Mouse (Mus musculus) C2C12 (cell line): ENCODE measurements at regions not wholly inside any gene's neighbourhood (a gene's known extent, or its start where the extent isn't known, plus 50 kb on each side); places are given as distances from the start of the nearest gene placed in this dataset.

Experiments
- H3K27me3 ChIP-seq: one replicate; pipeline ENCODE4 v1.6.1; 2011; ENCODE audit not compliant: control insufficient read depth, insufficient read depth, insufficient read length
- H3K36me3 ChIP-seq: one replicate; pipeline ENCODE4 v1.6.1; 2011; ENCODE audit not compliant: control insufficient read depth, insufficient read depth
- H3K4me3 ChIP-seq: one replicate; pipeline ENCODE4 v1.5.1; 2011; ENCODE audit warnings: mild to moderate bottlenecking, control low read depth; ENCODE audit not compliant: poor library complexity, insufficient read depth, severe bottlenecking
- H3K79me2 ChIP-seq: one replicate; pipeline ENCODE4 v1.6.1; 2011; ENCODE audit not compliant: control insufficient read depth, insufficient read depth
- H3K79me3 ChIP-seq: one replicate; pipeline ENCODE4 v1.6.1; 2011; ENCODE audit warnings: low read depth, control low read depth
- H3ac ChIP-seq: one replicate; pipeline ENCODE3; 2011; ENCODE audit warnings: low read depth; ENCODE audit not compliant: control insufficient read depth, insufficient read length
- CEBPB ChIP-seq: IDR thresholded peaks from one replicate; pipeline ENCODE4 v1.6.1; 2011; ENCODE audit warnings: low read depth, mild to moderate bottlenecking, control low read depth, moderate library complexity
- CTCF ChIP-seq: IDR thresholded peaks from one replicate; pipeline ENCODE4 v1.5.1; 2011; ENCODE audit not compliant: control insufficient read depth, insufficient read depth, insufficient read length
- FOSL1 ChIP-seq: IDR thresholded peaks from one replicate; pipeline ENCODE4 v1.8.0; 2011; ENCODE audit warnings: mild to moderate bottlenecking, low read length; ENCODE audit not compliant: poor library complexity, insufficient read depth, severe bottlenecking
- MAX ChIP-seq: IDR thresholded peaks from one replicate; pipeline ENCODE4 v1.6.1; 2011; ENCODE audit warnings: mild to moderate bottlenecking, control low read depth
- MYOD1 ChIP-seq: IDR thresholded peaks from one replicate; pipeline ENCODE4 v1.6.1; 2011; ENCODE audit warnings: low read depth; ENCODE audit not compliant: control insufficient read depth, insufficient read length
- MYOG ChIP-seq: IDR thresholded peaks from one replicate; pipeline ENCODE4 v1.6.1; 2011; ENCODE audit not compliant: control insufficient read depth, insufficient read length; ENCODE audit errors: extremely low read depth
- USF1 ChIP-seq: IDR thresholded peaks from one replicate; pipeline ENCODE4 v1.6.1; 2011; ENCODE audit warnings: low read depth, mild to moderate bottlenecking, control low read depth, moderate library complexity

DNA sequence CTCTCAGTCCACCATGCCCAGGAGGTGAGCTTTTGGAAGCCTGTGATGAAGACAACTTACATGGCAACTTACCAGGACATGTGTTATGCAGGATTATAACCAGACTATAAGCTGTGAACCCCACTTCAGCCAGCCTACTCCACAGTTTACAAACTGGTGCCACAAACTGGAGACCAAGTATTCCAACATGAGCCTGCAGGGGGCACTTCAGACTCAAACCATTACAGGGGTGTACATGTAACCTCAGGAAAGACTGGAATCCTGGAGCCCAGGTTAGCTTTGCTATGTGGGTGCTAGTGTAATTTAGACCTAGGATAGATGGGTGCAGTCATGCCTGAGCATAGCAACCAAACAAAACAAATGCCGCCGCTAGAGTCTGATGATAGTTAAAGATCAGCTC lies 124.0 kb upstream of the Lyplal1 start:
- TF ChIP-seq MYOD1 (no peak), MAX (no peak), MYOG (no peak), USF1 (no peak), FOSL1 (no peak), CTCF (no peak), CEBPB (no peak)
- Histone ChIP-seq H3K79me3 (no peaks in the 10 kb centered on the region), H3K4me3 (no peak overlapping the region), H3K79me2 (no peaks in the 10 kb centered on the region), H3ac (no peak overlapping the region), H3K27me3 (no peaks in the 10 kb centered on the region), H3K36me3 (no peaks in the 10 kb centered on the region)

DNA sequence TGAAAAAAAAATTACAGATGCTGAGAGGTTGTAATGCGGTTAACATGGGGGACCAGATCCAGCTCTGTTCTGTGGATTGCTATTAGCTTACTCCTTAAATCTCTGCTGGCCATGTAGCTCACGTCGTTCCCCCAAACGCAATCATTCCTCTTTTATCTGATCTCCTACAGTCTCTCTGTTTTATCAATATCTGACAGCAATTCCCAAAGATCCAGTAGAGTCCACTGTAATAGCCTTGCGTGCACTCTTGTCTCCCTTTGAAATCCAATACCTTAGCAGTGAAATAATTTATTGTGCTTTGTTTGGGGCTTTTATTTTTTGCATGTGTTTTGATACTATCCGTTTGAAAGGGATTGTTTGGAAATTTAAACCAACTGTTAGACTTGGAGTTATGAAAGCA lies 120.4 kb upstream of the Lyplal1 start:
- Histone ChIP-seq H3K79me3 (no peaks in the 10 kb centered on the region), H3K4me3 (no peak overlapping the region), H3K27me3 (no peaks in the 10 kb centered on the region), H3ac (no peak overlapping the region), H3K36me3 (no peaks in the 10 kb centered on the region), H3K79me2 (no peaks in the 10 kb centered on the region)
- TF ChIP-seq CEBPB (no peak), MYOG (no peak)

DNA sequence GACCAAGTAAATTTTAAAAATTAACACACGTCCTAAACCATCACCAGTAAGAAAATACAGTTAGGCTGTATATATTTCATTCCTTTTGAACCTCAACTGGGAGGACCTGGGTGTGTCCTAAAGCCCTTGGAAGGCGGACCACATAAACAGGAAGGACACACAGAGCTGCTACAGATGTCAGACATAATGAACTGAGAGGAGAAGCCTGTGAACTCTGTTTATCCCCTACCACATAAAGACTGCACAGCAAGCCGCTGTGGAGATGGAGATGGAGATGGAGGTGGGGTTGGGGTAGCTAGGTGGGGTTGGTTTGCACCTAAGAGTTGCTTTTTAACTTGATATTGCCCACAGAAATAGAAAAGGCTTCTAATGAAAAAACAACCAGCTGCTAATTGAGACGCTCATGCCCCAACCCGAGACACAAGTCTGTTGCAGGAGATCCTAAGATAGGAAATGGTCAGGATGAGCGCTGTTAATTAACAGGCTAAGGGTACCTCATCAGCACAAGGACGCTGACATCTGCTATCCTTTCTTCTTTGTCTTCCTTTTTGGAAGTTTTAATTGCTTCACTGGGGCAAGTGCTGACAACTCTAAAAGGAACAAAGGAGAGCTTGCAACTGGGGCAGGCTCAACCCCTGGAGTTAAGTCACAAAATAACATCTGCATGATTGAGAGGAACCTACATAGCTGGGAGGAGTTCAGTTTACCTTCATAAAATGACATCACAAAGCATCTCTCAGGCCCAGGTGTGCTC lies 119.3 kb upstream of the Lyplal1 start:
- Histone ChIP-seq H3K4me3 (no peak overlapping the region), H3K27me3 (no peaks in the 10 kb centered on the region), H3ac (no peak overlapping the region), H3K79me3 (no peaks in the 10 kb centered on the region), H3K36me3 (no peaks in the 10 kb centered on the region), H3K79me2 (no peaks in the 10 kb centered on the region)
- no peak for TF ChIP-seq CTCF
- TF ChIP-seq USF1, result no peak
- no peak for TF ChIP-seq CEBPB
- no peak for TF ChIP-seq FOSL1
- no peak for TF ChIP-seq MYOD1
- TF ChIP-seq MYOG, result no peak
- TF ChIP-seq MAX, result no peak

DNA sequence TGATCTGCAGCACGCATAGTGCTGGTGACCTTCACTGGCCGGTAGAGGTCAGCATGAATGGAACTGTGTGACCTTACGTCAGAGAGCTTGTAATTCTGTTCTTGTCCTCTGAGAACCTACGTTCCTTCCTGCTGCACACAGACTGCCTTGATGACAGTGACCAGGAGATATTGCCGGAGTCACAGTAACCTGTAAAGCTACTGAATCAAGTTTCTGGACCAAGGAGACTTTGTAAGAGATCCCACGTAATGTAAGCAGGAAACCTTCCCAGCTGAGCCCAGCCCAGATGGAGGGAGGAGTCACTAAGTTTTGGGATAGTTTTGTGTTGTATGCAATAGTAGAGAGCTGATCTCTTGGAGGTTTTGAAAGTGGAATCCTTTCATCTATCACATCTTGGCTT lies 117.4 kb upstream of the Lyplal1 start:
- no peak for TF ChIP-seq FOSL1
- TF ChIP-seq MYOD1, result no peak
- TF ChIP-seq CEBPB, result no peak
- TF ChIP-seq CTCF, result no peak
- TF ChIP-seq USF1, result no peak
- no peak for TF ChIP-seq MAX
- TF ChIP-seq MYOG, result no peak

DNA sequence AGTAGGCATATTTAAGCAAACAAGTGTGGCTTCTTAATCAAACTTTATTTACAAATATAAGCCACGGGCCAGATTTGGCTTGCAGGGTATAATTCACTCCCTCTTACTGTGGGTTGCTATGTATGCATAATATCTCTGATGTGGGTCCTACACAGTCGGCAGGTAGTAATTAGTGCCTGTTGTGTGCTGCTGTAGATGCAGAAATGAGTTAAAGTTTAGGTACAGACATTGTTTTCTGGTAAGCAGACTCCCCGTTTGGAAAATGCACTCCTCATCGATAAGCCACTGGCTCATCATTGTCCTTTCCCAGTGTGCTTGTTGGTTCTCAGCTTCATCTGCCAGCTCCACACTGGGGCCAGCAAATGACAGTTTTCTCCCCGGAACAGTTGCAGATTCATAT lies 113.4 kb upstream of the Lyplal1 start:
- Histone ChIP-seq H3K27me3 (no peaks in the 10 kb centered on the region), H3K79me2 (no peaks in the 10 kb centered on the region), H3K79me3 (no peaks in the 10 kb centered on the region), H3ac (no peak overlapping the region), H3K36me3 (no peaks in the 10 kb centered on the region), H3K4me3 (no peak overlapping the region)
- no peak for TF ChIP-seq USF1
- no peak for TF ChIP-seq FOSL1
- no peak for TF ChIP-seq MYOD1
- no peak for TF ChIP-seq MYOG
- TF ChIP-seq MAX, result no peak
- no peak for TF ChIP-seq CTCF
- TF ChIP-seq CEBPB, result no peak

More for the DNA sequence above, 117.4 kb upstream of the Lyplal1 start:
- no peak overlapping the region for H3ac ChIP-seq
- H3K4me3 ChIP-seq, result no peak overlapping the region
- H3K79me3 ChIP-seq, result no peaks in the 10 kb centered on the region
- H3K27me3 ChIP-seq, result no peaks in the 10 kb centered on the region
- no peaks in the 10 kb centered on the region for H3K79me2 ChIP-seq
- no peaks in the 10 kb centered on the region for H3K36me3 ChIP-seq

DNA sequence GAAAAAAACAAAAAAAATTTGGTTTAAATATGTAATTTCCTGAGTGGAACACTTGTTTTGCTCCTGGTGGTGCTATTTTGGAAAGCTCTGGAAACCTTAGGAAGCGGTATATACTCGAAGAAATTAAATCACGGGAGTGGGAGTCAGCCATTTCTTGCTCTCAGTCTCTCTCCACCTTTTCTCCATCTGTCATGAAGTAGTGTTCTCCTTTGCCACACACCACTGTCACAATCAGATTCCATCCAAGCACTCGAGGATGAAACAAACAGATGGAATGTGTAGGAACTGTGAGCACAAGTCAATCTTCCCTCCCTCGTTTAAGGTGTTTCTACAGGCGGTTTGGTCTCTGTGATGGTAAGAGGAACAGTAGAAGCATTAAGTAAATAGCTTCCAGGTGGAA lies 112.7 kb upstream of the Lyplal1 start:
- Histone ChIP-seq H3K79me3 (no peaks in the 10 kb centered on the region), H3ac (no peak overlapping the region), H3K4me3 (no peak overlapping the region), H3K36me3 (no peaks in the 10 kb centered on the region), H3K27me3 (no peaks in the 10 kb centered on the region), H3K79me2 (no peaks in the 10 kb centered on the region)
- TF ChIP-seq MAX, result no peak
- TF ChIP-seq FOSL1, result no peak
